Mouse (Mus musculus): ENCODE measurements at regions not wholly inside any gene's neighbourhood (a gene's known extent, or its start where the extent isn't known, plus 50 kb on each side); places are given as distances from the start of the nearest gene placed in this dataset.
A peak's percentile ranks its signal among the peaks of the same experiment; 100 is the strongest.
"Not testable (repeated sequence)": the region's sequence is repeated elsewhere in the genome, so short reads cannot be mapped to it uniquely, and the experiment has no call there.

GRCm38 (mm10) chr6:63044984-63045383 lies 210.7 kb upstream of the Grid2 start:
- DNase-seq (ENCODE audit: low spot score): no peak

GRCm38 (mm10) chr6:63064576-63064975 lies 191.1 kb upstream of the Grid2 start:
- DNase-seq (ENCODE audit: low spot score): not testable (repeated sequence)

- no peak for DNase-seq (ENCODE audit: low spot score)
These were observed 167.5 kb upstream of the Grid2 start for GRCm38 (mm10) chr6:63088225-63088624.

- not testable (repeated sequence) for DNase-seq (ENCODE audit: low spot score)
These were observed 126.8 kb upstream of the Grid2 start for GRCm38 (mm10) chr6:63128834-63129233.

GRCm38 (mm10) chr6:63149300-63149699 lies 106.4 kb upstream of the Grid2 start:
- no peak for DNase-seq (ENCODE audit: low spot score)

- peak; percentile 14 for DNase-seq (ENCODE audit: low spot score)
These were observed 75.5 kb upstream of the Grid2 start for GRCm38 (mm10) chr6:63180210-63180609.
